Mouse (Mus musculus) kidney, adult 10 weeks (tissue): ENCODE data around the gene Brix1. TPM values are rescaled to one million over a fixed set of nuclear protein-coding genes. Genes with fewer than 3 reads are reported as not detected.

Experiments
- polyA plus RNA-seq: library from polyadenylated mRNA; stranded (reverse); fragments of 350-450 nt; fragmentation: Illumina TruSeq; extraction: RNeasy Lipid Tissue Mini Kit (QIAGEN cat#74804); gene quantifications from one replicate; pipeline ENCODE4 v1.2.3, GENCODE M21; 2014; ENCODE audit warnings: low read depth, low replicate concordance

The Brix1 gene
- 131 TPM for polyA plus RNA-seq

GRCm38 (mm10) chr15:10485484-10486364, at the start of gene Brix1, which contains the start of gene Rad1:
TSS of gene Brix1 (minus strand) at chr15:10485947.
TSS of gene Rad1 (plus strand) at chr15:10486018.

GRCm38 (mm10) chr15:10470151-10470831, 15.5 kb downstream of the Brix1 start, which contains the start of gene Dnajc21:
TSS of gene Dnajc21 (minus strand) at chr15:10470516.

Other genes starting within 250 kb of the Brix1 start
- gene Gm21973, start 160.6 kb downstream of the Brix1 start, polyA plus RNA-seq: not detected
- 124 TPM for gene Agxt2, start 127.4 kb downstream of the Brix1 start, polyA plus RNA-seq
- 113 TPM for gene Dnajc21, start 15.4 kb downstream of the Brix1 start, polyA plus RNA-seq
- 28.3 TPM for gene Rad1, start 71 bp upstream of the Brix1 start, polyA plus RNA-seq
- not detected for gene Ttc23l, start 72.7 kb upstream of the Brix1 start, polyA plus RNA-seq
- gene Rai14, start 228.7 kb upstream of the Brix1 start, polyA plus RNA-seq: 22.1 TPM